Mouse (Mus musculus) induced T-regulatory cell, adult 2 months (primary cell): ENCODE results near the gene Gm2174.

Source experiments
- DNase-seq: peaks from one replicate; pipeline ENCODE4 v3.0.0-alpha.2; 2012; ENCODE audit warnings: low read depth

Gm2174 gene

GRCm38 (mm10) chrX:56447524-56448015 lies at the start of gene Gm2174:
Gm2174 (plus strand) TSS chrX:56447965.
- no peak for DNase-seq

GRCm38 (mm10) chrX:56404646-56405045 lies 43.1 kb upstream of the Gm2174 start:
- DNase-seq: no peak

- peak; percentile 47 for DNase-seq
Observed at GRCm38 (mm10) chrX:56405482-56405881, 42.3 kb upstream of the Gm2174 start.

GRCm38 (mm10) chrX:56406128-56406527 lies 41.6 kb upstream of the Gm2174 start:
- peak; percentile 45 for DNase-seq

GRCm38 (mm10) chrX:56416277-56416676 lies 31.5 kb upstream of the Gm2174 start:
- no peak for DNase-seq

- peak; percentile 45 for DNase-seq
Observed at GRCm38 (mm10) chrX:56417541-56417940, 30.2 kb upstream of the Gm2174 start.

- DNase-seq: peak; percentile 35
Observed at GRCm38 (mm10) chrX:56430601-56431000, 17.2 kb upstream of the Gm2174 start.

- DNase-seq: no peak
Observed at GRCm38 (mm10) chrX:56435758-56436283, 11.9 kb upstream of the Gm2174 start.

GRCm38 (mm10) chrX:56446487-56447428 lies 1.0 kb upstream of the Gm2174 start:
- DNase-seq: no peak

GRCm38 (mm10) chrX:56454671-56455371 lies 7.1 kb downstream of the Gm2174 start, which contains the start of gene Ints6l:
Ints6l (plus strand) TSS chrX:56454857.
- DNase-seq: peak; percentile 86

GRCm38 (mm10) chrX:56455372-56456246 lies 7.8 kb downstream of the Gm2174 start:
- DNase-seq: peak; percentile 90

GRCm38 (mm10) chrX:56456379-56456778 lies 8.6 kb downstream of the Gm2174 start:
- peak; percentile 43 for DNase-seq

- peak; percentile 12 for DNase-seq
Observed at GRCm38 (mm10) chrX:56462020-56462933, 14.5 kb downstream of the Gm2174 start.

- no peak for DNase-seq
Observed at GRCm38 (mm10) chrX:56464906-56465305, 17.1 kb downstream of the Gm2174 start.

- DNase-seq: no peak
Observed at GRCm38 (mm10) chrX:56467688-56468087, 19.9 kb downstream of the Gm2174 start.

GRCm38 (mm10) chrX:56468422-56468821 lies 20.7 kb downstream of the Gm2174 start:
- DNase-seq: no peak

- DNase-seq: no peak
Observed at GRCm38 (mm10) chrX:56474035-56474434, 26.3 kb downstream of the Gm2174 start.

GRCm38 (mm10) chrX:56477553-56477952 lies 29.8 kb downstream of the Gm2174 start:
- no peak for DNase-seq

- DNase-seq: no peak
Observed at GRCm38 (mm10) chrX:56481906-56482305, 34.1 kb downstream of the Gm2174 start.

- DNase-seq: peak; percentile 83
Observed at GRCm38 (mm10) chrX:56489758-56490157, 42.0 kb downstream of the Gm2174 start.
